Mouse (Mus musculus) liver, embryonic 16.5 days (tissue): ENCODE measurements at regions not wholly inside any gene's neighbourhood (a gene's known extent, or its start where the extent isn't known, plus 50 kb on each side); places are given as distances from the start of the nearest gene placed in this dataset.

ENCODE experiments used
- ATAC-seq: fragments of 200-750 bp; cut with Nextera tagmentation; 2 replicates; pipeline ENCODE4 v1.8.0; 2017; ENCODE audit warnings: low read depth, mild to moderate bottlenecking, moderate number of reproducible peaks, moderate library complexity
- H3K27ac ChIP-seq: fragments of 300-500 bp; sonication (generic); 2 replicates; pipeline ENCODE4 v1.5.1; 2014; ENCODE audit warnings: mild to moderate bottlenecking, low read length
- H3K27me3 ChIP-seq: fragments of 300-500 bp; sonication (generic); 2 replicates; pipeline ENCODE4 v1.6.1; 2014; ENCODE audit warnings: low read depth, low read length, mixed read lengths; ENCODE audit not compliant: control insufficient read depth, insufficient read depth
- H3K36me3 ChIP-seq: fragments of 300-500 bp; sonication (generic); 2 replicates; pipeline ENCODE4 v1.6.1; 2014; ENCODE audit warnings: mild to moderate bottlenecking; ENCODE audit not compliant: control insufficient read depth, insufficient read depth
- H3K4me1 ChIP-seq: fragments of 300-500 bp; sonication (generic); 2 replicates; pipeline ENCODE4 v1.6.1; 2014; ENCODE audit warnings: low read depth, low read length, mixed read lengths; ENCODE audit not compliant: control insufficient read depth
- H3K4me2 ChIP-seq: fragments of 300-500 bp; sonication (generic); 2 replicates; pipeline ENCODE4 v1.6.1; 2014; ENCODE audit warnings: low read depth, low read length, mixed read lengths
- H3K4me3 ChIP-seq: fragments of 300-500 bp; sonication (generic); 2 replicates; pipeline ENCODE4 v1.5.1; 2014; ENCODE audit warnings: low read depth, mild to moderate bottlenecking, low read length
- H3K9ac ChIP-seq: fragments of 300-500 bp; sonication (generic); 2 replicates; pipeline ENCODE4 v1.6.1; 2014; ENCODE audit warnings: low read depth, low read length
- H3K9me3 ChIP-seq: fragments of 300-500 bp; sonication (generic); replicated peaks from 2 replicates; pipeline ENCODE4 v1.6.1; 2016; ENCODE audit warnings: low read length; ENCODE audit not compliant: control insufficient read depth
- whole genome bisulfite sequencing: fragments of 180-500 bp; shearing (Covaris S2); extraction: QIAGEN DNeasy Blood & Tissue Kit; methylation state at CpG from one replicate; pipeline ENCODE4 v1.1.7; 2014; ENCODE audit not compliant: insufficient replicate concordance; 5-methylcytosine and 5-hydroxymethylcytosine counted together

- no peak overlapping the region for H3K9ac ChIP-seq
Observed at GRCm38 (mm10) chr2:72600723-72601122, 124.8 kb downstream of the Cdca7 start.

GRCm38 (mm10) chr2:72602152-72602551 lies 126.2 kb downstream of the Cdca7 start:
- Histone ChIP-seq H3K4me1 (no peaks in the 10 kb centered on the region), H3K4me3 (no peak overlapping the region), H3K36me3 (no peaks in the 10 kb centered on the region), H3K4me2 (no peak overlapping the region), H3K9ac (no peak overlapping the region), H3K27me3 (no peaks in the 10 kb centered on the region), H3K27ac (no peak overlapping the region), H3K9me3 (no peaks in the 10 kb centered on the region)
- 46% methylated on average over 1 of the region's 1 CpGs for WGBS
- no peak for ATAC-seq

More at GRCm38 (mm10) chr2:72600723-72601122, 124.8 kb downstream of the Cdca7 start:
- Histone ChIP-seq H3K9me3 (no peaks in the 10 kb centered on the region), H3K4me1 (no peaks in the 10 kb centered on the region), H3K27me3 (no peaks in the 10 kb centered on the region), H3K4me2 (no peak overlapping the region), H3K27ac (no peak overlapping the region), H3K36me3 (no peaks in the 10 kb centered on the region), H3K4me3 (no peak overlapping the region)
- ATAC-seq, result no peak

GRCm38 (mm10) chr2:72612221-72612620 lies 136.3 kb downstream of the Cdca7 start:
- no peaks in the 10 kb centered on the region for H3K27me3 ChIP-seq
- H3K4me3 ChIP-seq, result no peak overlapping the region
- H3K9me3 ChIP-seq, result no peaks in the 10 kb centered on the region
- ATAC-seq, result no peak
- no peak overlapping the region for H3K27ac ChIP-seq
- no peak overlapping the region for H3K9ac ChIP-seq
- H3K4me1 ChIP-seq, result no peaks in the 10 kb centered on the region
- no peak overlapping the region for H3K4me2 ChIP-seq
- 76% methylated on average over 3 of the region's 3 CpGs for WGBS
- H3K36me3 ChIP-seq, result no peaks in the 10 kb centered on the region

GRCm38 (mm10) chr2:72614256-72614655 lies 138.3 kb downstream of the Cdca7 start:
- Histone ChIP-seq H3K36me3 (no peaks in the 10 kb centered on the region), H3K27me3 (no peaks in the 10 kb centered on the region), H3K4me2 (no peak overlapping the region), H3K27ac (no peak overlapping the region), H3K9me3 (no peaks in the 10 kb centered on the region), H3K4me3 (no peak overlapping the region), H3K4me1 (no peaks in the 10 kb centered on the region), H3K9ac (no peak overlapping the region)
- ATAC-seq, result no peak
- 66% methylated on average over 8 of the region's 8 CpGs for WGBS

- no peak overlapping the region for H3K4me2 ChIP-seq
- H3K27ac ChIP-seq, result no peak overlapping the region
- no peaks in the 10 kb centered on the region for H3K4me1 ChIP-seq
- WGBS, result 44% methylated on average over 2 of the region's 2 CpGs
- no peaks in the 10 kb centered on the region for H3K27me3 ChIP-seq
- H3K36me3 ChIP-seq, result no peaks in the 10 kb centered on the region
- ATAC-seq, result no peak; the same call in 1 of the 2 replicates
- H3K4me3 ChIP-seq, result no peak overlapping the region
- H3K9me3 ChIP-seq, result no peaks in the 10 kb centered on the region
- H3K9ac ChIP-seq, result no peak overlapping the region
Observed at GRCm38 (mm10) chr2:72615869-72616268, 139.9 kb downstream of the Cdca7 start.

- Histone ChIP-seq H3K9me3 (no peaks in the 10 kb centered on the region), H3K27me3 (no peaks in the 10 kb centered on the region), H3K36me3 (no peaks in the 10 kb centered on the region), H3K4me3 (no peak overlapping the region), H3K4me1 (no peaks in the 10 kb centered on the region), H3K9ac (no peak overlapping the region), H3K4me2 (no peak overlapping the region), H3K27ac (no peak overlapping the region)
- ATAC-seq, result no peak
Observed at GRCm38 (mm10) chr2:72616412-72616811, 140.5 kb downstream of the Cdca7 start.

GRCm38 (mm10) chr2:72619446-72619845 lies 143.5 kb downstream of the Cdca7 start:
- WGBS, result 35% methylated on average over 4 of the region's 4 CpGs
- Histone ChIP-seq H3K27ac (no peak overlapping the region), H3K4me3 (no peak overlapping the region), H3K27me3 (no peaks in the 10 kb centered on the region), H3K9me3 (no peaks in the 10 kb centered on the region), H3K4me1 (no peaks in the 10 kb centered on the region), H3K9ac (no peak overlapping the region), H3K4me2 (no peak overlapping the region), H3K36me3 (no peaks in the 10 kb centered on the region)
- ATAC-seq, result no peak

- no peak overlapping the region for H3K27ac ChIP-seq
- no peaks in the 10 kb centered on the region for H3K9me3 ChIP-seq
- no peaks in the 10 kb centered on the region for H3K27me3 ChIP-seq
- H3K36me3 ChIP-seq, result no peaks in the 10 kb centered on the region
- H3K4me2 ChIP-seq, result peak overlapping the region; percentile 7
- 7% methylated on average over 9 of the region's 9 CpGs for WGBS
- H3K9ac ChIP-seq, result no peak overlapping the region
- no peak overlapping the region for H3K4me3 ChIP-seq
- ATAC-seq, result no peak
- H3K4me1 ChIP-seq, result no peaks in the 10 kb centered on the region
Observed at GRCm38 (mm10) chr2:72620182-72620652, 144.3 kb downstream of the Cdca7 start.

- Histone ChIP-seq H3K4me3 (no peak overlapping the region), H3K36me3 (no peaks in the 10 kb centered on the region), H3K27me3 (no peaks in the 10 kb centered on the region), H3K9ac (no peak overlapping the region), H3K4me1 (no peaks in the 10 kb centered on the region), H3K9me3 (no peaks in the 10 kb centered on the region), H3K27ac (no peak overlapping the region), H3K4me2 (no peak overlapping the region)
- WGBS, result 69% methylated on average over 3 of the region's 3 CpGs
- ATAC-seq, result no peak
Observed at GRCm38 (mm10) chr2:72627915-72628314, 152.0 kb downstream of the Cdca7 start.
